Mouse (Mus musculus) midbrain, embryonic 16.5 days (tissue): ENCODE measurements around the gene 4931414P19Rik. TPM values are rescaled to one million over a fixed set of nuclear protein-coding genes. Genes with fewer than 3 reads are reported as not detected.
A peak's percentile ranks its signal among the peaks of the same experiment; 100 is the strongest.

Experiments
- ATAC-seq: fragments of 200-750 bp; cut with Nextera tagmentation; 2 replicates; pipeline ENCODE4 v1.8.0; 2017; ENCODE audit warnings: moderate TSS enrichment
- H3K27ac ChIP-seq: fragments of 300-500 bp; sonication (generic); 2 replicates; pipeline ENCODE4 v1.5.1; 2014; ENCODE audit warnings: mild to moderate bottlenecking, low read length, mixed read lengths
- H3K27me3 ChIP-seq: fragments of 300-500 bp; sonication (generic); 2 replicates; pipeline ENCODE4 v1.6.1; 2014; ENCODE audit warnings: low read depth, low read length, mixed read lengths; ENCODE audit not compliant: control insufficient read depth, insufficient read depth
- H3K36me3 ChIP-seq: fragments of 300-500 bp; sonication (generic); 2 replicates; pipeline ENCODE4 v1.6.1; 2014; ENCODE audit warnings: mild to moderate bottlenecking, low read length, moderate library complexity, mixed read lengths; ENCODE audit not compliant: control insufficient read depth, insufficient read depth
- H3K4me1 ChIP-seq: fragments of 300-500 bp; sonication (generic); 2 replicates; pipeline ENCODE4 v1.6.1; 2014; ENCODE audit warnings: mild to moderate bottlenecking, low read length, mixed read lengths; ENCODE audit not compliant: control insufficient read depth, insufficient read depth
- H3K4me2 ChIP-seq: fragments of 300-500 bp; sonication (generic); 2 replicates; pipeline ENCODE4 v1.6.1; 2014; ENCODE audit warnings: mild to moderate bottlenecking, low read length, mixed read lengths
- H3K4me3 ChIP-seq: fragments of 300-500 bp; sonication (generic); 2 replicates; pipeline ENCODE4 v1.5.1; 2014; ENCODE audit warnings: low read depth, mild to moderate bottlenecking, low read length, moderate library complexity, mixed read lengths
- H3K9ac ChIP-seq: fragments of 300-500 bp; sonication (generic); 2 replicates; pipeline ENCODE4 v1.6.1; 2014; ENCODE audit warnings: low read depth, low read length, mixed read lengths
- H3K9me3 ChIP-seq: fragments of 300-500 bp; sonication (generic); replicated peaks from 2 replicates; pipeline ENCODE4 v1.6.1; 2014; ENCODE audit warnings: mild to moderate bottlenecking, low read length, mixed read lengths; ENCODE audit not compliant: control insufficient read depth, poor library complexity, severe bottlenecking
- WGBS: fragments of 180-500 bp; shearing (Covaris S2); extraction: QIAGEN DNeasy Blood & Tissue Kit; methylation state at CpG from one replicate; pipeline ENCODE4 v1.1.7; 2014; 5-methylcytosine and 5-hydroxymethylcytosine counted together
- polyA plus RNA-seq: library from polyadenylated mRNA; unstranded; fragments of >200 nt; fragmentation: Nextera tagmentation; extraction: Ambion mirVana; gene quantifications from 2 replicates; pipeline ENCODE4 v1.2.1, GENCODE M21; 2015

The 4931414P19Rik gene
- polyA plus RNA-seq, 1 experiment from 2014 or later, result 5.2 TPM

DNA sequence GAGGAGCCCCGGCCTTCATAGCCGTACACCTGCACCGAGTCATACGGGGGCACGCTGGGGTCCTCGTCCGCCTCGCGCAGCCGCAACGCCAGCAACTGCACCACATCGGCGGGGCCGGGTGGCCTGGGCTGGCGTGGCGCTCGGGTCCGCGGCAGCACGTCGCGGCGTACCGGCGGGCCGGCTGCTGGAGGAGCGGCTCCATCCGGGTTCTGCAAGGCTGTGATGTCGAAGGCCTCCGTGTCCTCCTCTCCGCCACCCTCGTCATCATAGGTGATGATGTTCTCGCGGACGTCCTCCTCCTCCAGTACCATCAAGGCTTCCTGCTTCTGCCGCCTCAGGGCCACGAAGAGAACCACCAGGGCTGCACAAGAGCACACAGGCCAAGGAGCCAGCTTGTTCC, 26.5 kb upstream of the 4931414P19Rik start:
- Histone ChIP-seq H3K9ac (no peak overlapping the region), H3K4me1 (no peaks in the 10 kb centered on the region), H3K4me2 (no peak overlapping the region), H3K9me3 (no peaks in the 10 kb centered on the region), H3K27me3 (no peaks in the 10 kb centered on the region), H3K4me3 (no peak overlapping the region), H3K27ac (no peak overlapping the region), H3K36me3 (peaks cover 41% of the 10 kb centered on the region)
- 93% methylated on average over 35 of the region's 37 CpGs for WGBS
- no peak for ATAC-seq

GRCm38 (mm10) chr14:54631240-54631599, 25.4 kb upstream of the 4931414P19Rik start:
- H3K4me1 ChIP-seq, result no peaks in the 10 kb centered on the region

DNA sequence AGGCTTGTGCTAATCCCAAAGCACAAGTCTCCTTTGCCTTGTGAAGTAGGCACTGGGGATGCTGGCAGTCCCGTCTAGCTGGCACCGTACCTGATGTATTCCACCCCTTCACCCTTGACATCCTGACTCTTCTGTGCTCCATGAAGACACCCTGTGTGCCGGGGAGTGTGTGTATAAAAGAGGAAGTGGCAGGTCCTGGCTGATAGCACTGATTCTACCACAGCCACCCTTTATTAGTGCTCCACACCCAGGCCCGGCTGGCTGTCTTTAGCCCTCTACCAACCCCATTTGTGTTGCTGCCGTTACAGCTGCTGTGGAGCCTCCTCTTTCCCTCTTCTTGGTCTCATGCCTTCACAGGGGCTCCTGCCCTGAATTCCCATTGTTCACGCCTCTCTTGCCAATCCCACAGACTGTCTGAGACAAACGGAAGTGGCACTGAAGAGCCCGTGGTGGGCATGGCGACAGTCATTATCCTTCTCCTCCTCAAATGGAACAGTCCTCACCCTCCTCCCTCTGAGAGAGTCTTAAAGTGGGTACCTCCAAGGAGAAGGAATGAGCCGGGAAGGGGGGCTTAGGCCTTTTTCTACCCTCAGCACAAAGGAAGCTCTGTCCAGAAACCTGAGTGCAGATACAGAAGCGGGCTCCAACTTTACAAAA, 24.9 kb upstream of the 4931414P19Rik start:
- 71% methylated on average over 11 of the region's 11 CpGs for WGBS
- peak; percentile 41; the same call in 1 of the 2 replicates for ATAC-seq

More at GRCm38 (mm10) chr14:54631240-54631599, 25.4 kb upstream of the 4931414P19Rik start:
- WGBS, result 55% methylated on average over 4 of the region's 4 CpGs
- Histone ChIP-seq H3K27me3 (no peaks in the 10 kb centered on the region), H3K9ac (peak overlapping the region; percentile 30; the same call in 1 of the 2 replicates), H3K4me3 (no peak overlapping the region), H3K9me3 (no peaks in the 10 kb centered on the region), H3K36me3 (peaks cover 38% of the 10 kb centered on the region), H3K27ac (peak overlapping the region; percentile 22; the same call in 1 of the 2 replicates), H3K4me2 (no peak overlapping the region)
- no peak for ATAC-seq

GRCm38 (mm10) chr14:54629797-54630196, 24.0 kb upstream of the 4931414P19Rik start:
- ATAC-seq, result no peak
- no peak overlapping the region for H3K27ac ChIP-seq
- no peaks in the 10 kb centered on the region for H3K9me3 ChIP-seq
- H3K9ac ChIP-seq, result no peak overlapping the region
- H3K36me3 ChIP-seq, result peaks cover 31% of the 10 kb centered on the region
- no peak overlapping the region for H3K4me2 ChIP-seq
- no peak overlapping the region for H3K4me3 ChIP-seq
- 95% methylated on average over 2 of the region's 2 CpGs for WGBS
- H3K4me1 ChIP-seq, result no peaks in the 10 kb centered on the region
- H3K27me3 ChIP-seq, result no peaks in the 10 kb centered on the region

More for the DNA sequence above, 24.9 kb upstream of the 4931414P19Rik start:
- no peaks in the 10 kb centered on the region for H3K4me1 ChIP-seq
- no peaks in the 10 kb centered on the region for H3K9me3 ChIP-seq
- no peak overlapping the region for H3K4me3 ChIP-seq
- H3K9ac ChIP-seq, result no peak overlapping the region
- H3K36me3 ChIP-seq, result peaks cover 33% of the 10 kb centered on the region
- no peaks in the 10 kb centered on the region for H3K27me3 ChIP-seq
- no peak overlapping the region for H3K4me2 ChIP-seq
- H3K27ac ChIP-seq, result peak overlapping the region; percentile 55; the same call in 1 of the 2 replicates

- H3K36me3 ChIP-seq, result peaks cover 27% of the 10 kb centered on the region
- H3K4me2 ChIP-seq, result no peak overlapping the region
- H3K9me3 ChIP-seq, result no peaks in the 10 kb centered on the region
- no peak for ATAC-seq
- H3K27me3 ChIP-seq, result no peaks in the 10 kb centered on the region
- H3K4me1 ChIP-seq, result no peaks in the 10 kb centered on the region
- H3K4me3 ChIP-seq, result no peak overlapping the region
- H3K9ac ChIP-seq, result no peak overlapping the region
- WGBS, result 72% methylated on average over 5 of the region's 5 CpGs
- H3K27ac ChIP-seq, result no peak overlapping the region
Observed at GRCm38 (mm10) chr14:54628103-54628502, 22.3 kb upstream of the 4931414P19Rik start.

GRCm38 (mm10) chr14:54624976-54625375, 19.2 kb upstream of the 4931414P19Rik start:
- H3K4me1 ChIP-seq, result no peaks in the 10 kb centered on the region
- no peak overlapping the region for H3K4me3 ChIP-seq
- H3K36me3 ChIP-seq, result no peaks in the 10 kb centered on the region; the same call in 1 of the 2 replicates
- H3K9ac ChIP-seq, result no peak overlapping the region; the same call in 1 of the 2 replicates
- 75% methylated on average over 10 of the region's 10 CpGs for WGBS
- no peak for ATAC-seq
- H3K9me3 ChIP-seq, result no peaks in the 10 kb centered on the region
- no peaks in the 10 kb centered on the region for H3K27me3 ChIP-seq
- no peak overlapping the region for H3K27ac ChIP-seq
- no peak overlapping the region for H3K4me2 ChIP-seq

DNA sequence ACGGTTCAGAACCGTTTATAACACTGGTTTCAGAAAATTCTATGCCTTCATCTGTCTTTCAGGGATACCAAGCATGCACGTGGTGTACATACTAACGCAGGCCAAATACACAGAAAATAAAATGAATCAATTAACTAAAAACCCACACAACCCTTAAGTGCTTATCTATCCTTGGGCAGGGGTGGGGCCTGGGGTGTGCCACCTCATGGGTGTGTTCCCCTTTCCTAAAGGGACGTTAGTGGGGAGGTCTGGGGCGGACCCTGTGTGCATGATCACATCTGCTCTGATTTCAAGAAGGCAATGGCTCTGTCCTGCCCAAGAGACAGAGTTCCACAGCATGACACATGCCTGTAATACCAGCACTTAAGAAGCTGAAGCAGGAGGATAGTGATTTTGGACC, 17.5 kb upstream of the 4931414P19Rik start:
- ATAC-seq, result no peak
- no peak overlapping the region for H3K4me2 ChIP-seq
- H3K4me3 ChIP-seq, result no peak overlapping the region
- H3K36me3 ChIP-seq, result no peaks in the 10 kb centered on the region
- no peaks in the 10 kb centered on the region for H3K9me3 ChIP-seq
- no peaks in the 10 kb centered on the region for H3K27me3 ChIP-seq
- H3K4me1 ChIP-seq, result no peaks in the 10 kb centered on the region
- no peak overlapping the region for H3K9ac ChIP-seq
- WGBS, result 94% methylated on average over 6 of the region's 6 CpGs
- H3K27ac ChIP-seq, result no peak overlapping the region

DNA sequence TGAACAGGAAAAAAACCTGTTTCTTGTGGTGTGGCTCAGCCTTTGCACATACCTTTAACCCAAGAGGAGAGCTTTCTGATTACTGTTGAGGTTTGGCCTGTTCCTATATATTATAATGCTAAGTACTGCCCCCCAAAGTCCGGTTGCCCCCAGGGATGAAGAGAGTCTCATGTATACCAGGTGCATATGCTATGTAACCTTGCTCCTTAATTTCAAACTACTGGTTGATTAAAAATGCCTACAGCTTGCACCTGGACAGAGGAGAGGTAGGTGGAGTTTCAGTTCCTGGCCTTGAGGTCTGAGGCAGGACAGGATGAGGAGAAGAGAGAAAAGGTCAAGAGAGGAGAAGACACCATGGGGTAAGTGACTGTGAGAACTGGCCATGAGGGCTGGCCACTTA, 15.3 kb upstream of the 4931414P19Rik start, which contains the start of gene Psmb11:
Gene Psmb11 (plus strand): TSS at position 301 of the 400 bp plus-strand sequence.
- no peaks in the 10 kb centered on the region for H3K27me3 ChIP-seq
- H3K9me3 ChIP-seq, result no peaks in the 10 kb centered on the region
- no peak within 1 kb of the TSS for H3K27ac ChIP-seq
- H3K4me2 ChIP-seq, result no peak within 1 kb of the TSS
- H3K4me1 ChIP-seq, result peaks cover 11% of the 10 kb centered on the region
- no peak for ATAC-seq
- WGBS, result 83% methylated on average over 1 of the region's 1 CpGs
- H3K4me3 ChIP-seq, result no peak within 1 kb of the TSS
- H3K36me3 ChIP-seq, result no peaks in the 10 kb centered on the region
- no peak within 1 kb of the TSS for H3K9ac ChIP-seq

DNA sequence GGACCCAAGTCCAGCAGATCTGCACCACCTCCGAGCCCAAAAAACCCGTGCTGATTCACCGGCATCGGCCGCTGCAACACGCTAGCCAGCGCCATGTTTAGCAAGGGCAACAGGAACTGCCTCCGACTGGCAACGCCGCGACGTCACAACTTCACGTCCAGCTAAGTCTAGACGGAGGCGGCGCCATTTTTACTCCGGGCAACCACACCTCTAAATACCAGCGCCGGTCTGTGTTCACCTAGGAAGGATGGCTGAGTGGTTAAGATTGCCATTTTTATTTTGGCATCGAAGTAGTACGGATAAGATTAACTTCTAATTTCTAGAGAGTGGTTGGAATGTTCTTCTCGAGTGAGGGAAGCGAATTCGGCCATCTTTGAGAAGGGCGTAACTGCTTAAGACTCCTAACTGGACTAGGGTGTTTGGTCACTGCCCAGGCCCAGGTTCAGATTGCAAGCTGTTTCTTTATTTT, 12.1 kb upstream of the 4931414P19Rik start, which contains the start of gene Psmb5:
Gene Psmb5 (minus strand): TSS at position 126 of the 469 bp plus-strand sequence.
- peak within 1 kb of the TSS; percentile 87 for H3K4me2 ChIP-seq
- H3K9me3 ChIP-seq, result no peaks in the 10 kb centered on the region
- H3K4me3 ChIP-seq, result peak within 1 kb of the TSS; percentile 54
- H3K27ac ChIP-seq, result peak within 1 kb of the TSS; percentile 81
- ATAC-seq, result peak; percentile 93
- H3K27me3 ChIP-seq, result no peaks in the 10 kb centered on the region
- peaks cover 11% of the 10 kb centered on the region for H3K4me1 ChIP-seq
- H3K9ac ChIP-seq, result peak within 1 kb of the TSS; percentile 72
- H3K36me3 ChIP-seq, result peaks cover 3% of the 10 kb centered on the region; the same call in 1 of the 2 replicates
- under 1% methylated on average over 25 of the region's 25 CpGs for WGBS
